Mouse (Mus musculus) liver, embryonic 14.5 days (tissue): ENCODE results near the gene Kat2b. TPM values are rescaled to one million over a fixed set of nuclear protein-coding genes. Genes with fewer than 3 reads are reported as not detected.
"Not testable (repeated sequence)": the region's sequence is repeated elsewhere in the genome, so short reads cannot be mapped to it uniquely, and the experiment has no call there.

Experiments used
- ATAC-seq: fragments of 200-750 bp; cut with Nextera tagmentation; 2 replicates; pipeline ENCODE4 v1.8.0; 2017; ENCODE audit warnings: moderate number of reproducible peaks, mild to moderate bottlenecking, moderate library complexity; ENCODE audit not compliant: insufficient read depth
- DNase-seq, 3 experiments: peaks; one replicate each; pipeline ENCODE4 v3.0.0-alpha.2; 2012 to 2013; ENCODE audit warnings: low read depth in 3 of 3, low spot score in 3 of 3
- H3K27ac ChIP-seq: fragments of 300-500 bp; sonication (generic); 2 replicates; pipeline ENCODE4 v1.5.1; 2014; ENCODE audit warnings: moderate library complexity, mild to moderate bottlenecking, control low read depth, inconsistent platforms
- H3K27me3 ChIP-seq: fragments of 300-500 bp; sonication (generic); 2 replicates; pipeline ENCODE4 v1.6.1; 2014; ENCODE audit warnings: mild to moderate bottlenecking, low read length, moderate library complexity; ENCODE audit not compliant: control insufficient read depth, insufficient read depth
- H3K36me3 ChIP-seq: fragments of 300-500 bp; sonication (generic); replicated peaks from 2 replicates; pipeline ENCODE4 v1.6.1; 2014; ENCODE audit warnings: low read depth; ENCODE audit not compliant: control insufficient read depth, insufficient read depth
- H3K4me1 ChIP-seq, 2 experiments: fragments of 200-500 bp in 1 of 2; fragments of 300-500 bp in 1 of 2; sonication (generic) in 1 of 2; replicated peaks; 2 replicates each; pipeline ENCODE4 v1.6.1; 2012 to 2014; ENCODE audit warnings: antibody characterized with exemption in 1 of 2, inconsistent platforms in 1 of 2, low read length in 1 of 2; ENCODE audit not compliant: control insufficient read depth in 2 of 2, insufficient read depth in 2 of 2
- H3K4me2 ChIP-seq: fragments of 300-500 bp; sonication (generic); 2 replicates; pipeline ENCODE4 v1.6.1; 2014; ENCODE audit warnings: low read depth, mild to moderate bottlenecking, control low read depth, moderate library complexity
- H3K4me3 ChIP-seq, 2 experiments: fragments of 200-500 bp in 1 of 2; fragments of 300-500 bp in 1 of 2; sonication (generic) in 1 of 2; 2 replicates each; pipeline ENCODE4 v1.5.1; 2012 to 2014; ENCODE audit warnings: low read depth in 2 of 2, low read length in 2 of 2, mild to moderate bottlenecking in 2 of 2, control low read depth in 1 of 2, inconsistent platforms in 1 of 2, moderate library complexity in 1 of 2; ENCODE audit not compliant: insufficient read depth in 1 of 2
- H3K9ac ChIP-seq: fragments of 300-500 bp; sonication (generic); replicated peaks from 2 replicates; pipeline ENCODE4 v1.6.1; 2014; ENCODE audit warnings: mild to moderate bottlenecking, control low read depth, moderate library complexity
- H3K9me3 ChIP-seq: fragments of 300-500 bp; sonication (generic); 2 replicates; pipeline ENCODE4 v1.6.1; 2016; ENCODE audit warnings: low read length, mixed read lengths; ENCODE audit not compliant: control insufficient read depth
- CTCF ChIP-seq: IDR thresholded peaks from 2 replicates; pipeline ENCODE4 v1.5.1; 2016; ENCODE audit warnings: antibody characterized with exemption, low read depth, control low read depth
- EP300 ChIP-seq: IDR thresholded peaks from 2 replicates; pipeline ENCODE4 v1.6.1; 2016; ENCODE audit warnings: antibody characterized with exemption, low read depth
- WGBS: fragments of 180-500 bp; shearing (Covaris S2); extraction: QIAGEN DNeasy Blood & Tissue Kit; methylation state at CpG from one replicate; pipeline ENCODE4 v1.1.7; 2014; ENCODE audit not compliant: insufficient replicate concordance; 5-methylcytosine and 5-hydroxymethylcytosine counted together
- polyA plus RNA-seq, 2 experiments: library from polyadenylated mRNA; depleted of rRNA in 1 of 2; stranded (reverse) in 1 of 2; unstranded in 1 of 2; fragments of >200 nt; fragmentation: Nextera tagmentation in 1 of 2; extraction: Ambion mirVana in 1 of 2; gene quantifications; 2 replicates each; pipeline versions ENCODE4 v1.2.1 to v1.2.3; 2012 to 2014

The Kat2b gene
- polyA plus RNA-seq, 2 experiments = 6.0 to 7.5 TPM

DNA sequence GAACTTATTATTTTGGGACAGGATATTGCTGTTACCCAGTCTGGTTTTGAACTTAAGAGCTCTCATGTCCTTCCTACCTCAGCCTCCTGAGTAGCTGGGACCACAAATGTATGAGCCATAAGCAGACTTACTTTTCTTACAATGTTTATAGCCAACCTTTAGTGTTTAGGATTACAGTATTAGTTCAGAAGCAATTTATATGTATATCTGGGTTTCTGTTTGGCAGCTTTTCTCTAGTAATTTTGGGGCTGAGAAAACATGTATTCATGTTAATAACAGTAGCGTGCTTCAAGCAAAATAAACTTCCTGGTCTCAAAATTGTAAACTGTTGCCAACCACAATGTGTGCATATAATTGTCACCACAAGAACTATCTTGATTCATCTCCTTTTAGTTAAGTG is 121.7 kb downstream of the Kat2b start:
- Histone ChIP-seq H3K27ac (peak overlapping the region; percentile 83), H3K4me2 (peak overlapping the region; percentile 74), H3K27me3 (no peaks in the 10 kb centered on the region), H3K4me3 (peak overlapping the region; percentile 84 to 87), H3K4me1 (peaks cover 8 to 9% of the 10 kb centered on the region in 2 experiments; a peak in 3 of 4 replicates), H3K9me3 (no peaks in the 10 kb centered on the region), H3K36me3 (peaks cover 36% of the 10 kb centered on the region), H3K9ac (peak overlapping the region; percentile 93)
- TF ChIP-seq CTCF (no peak), EP300 (no peak)
- ATAC-seq (no peak), DNase-seq (no peak)
- WGBS = 2% methylated on average over 1 of the region's 1 CpGs

DNA sequence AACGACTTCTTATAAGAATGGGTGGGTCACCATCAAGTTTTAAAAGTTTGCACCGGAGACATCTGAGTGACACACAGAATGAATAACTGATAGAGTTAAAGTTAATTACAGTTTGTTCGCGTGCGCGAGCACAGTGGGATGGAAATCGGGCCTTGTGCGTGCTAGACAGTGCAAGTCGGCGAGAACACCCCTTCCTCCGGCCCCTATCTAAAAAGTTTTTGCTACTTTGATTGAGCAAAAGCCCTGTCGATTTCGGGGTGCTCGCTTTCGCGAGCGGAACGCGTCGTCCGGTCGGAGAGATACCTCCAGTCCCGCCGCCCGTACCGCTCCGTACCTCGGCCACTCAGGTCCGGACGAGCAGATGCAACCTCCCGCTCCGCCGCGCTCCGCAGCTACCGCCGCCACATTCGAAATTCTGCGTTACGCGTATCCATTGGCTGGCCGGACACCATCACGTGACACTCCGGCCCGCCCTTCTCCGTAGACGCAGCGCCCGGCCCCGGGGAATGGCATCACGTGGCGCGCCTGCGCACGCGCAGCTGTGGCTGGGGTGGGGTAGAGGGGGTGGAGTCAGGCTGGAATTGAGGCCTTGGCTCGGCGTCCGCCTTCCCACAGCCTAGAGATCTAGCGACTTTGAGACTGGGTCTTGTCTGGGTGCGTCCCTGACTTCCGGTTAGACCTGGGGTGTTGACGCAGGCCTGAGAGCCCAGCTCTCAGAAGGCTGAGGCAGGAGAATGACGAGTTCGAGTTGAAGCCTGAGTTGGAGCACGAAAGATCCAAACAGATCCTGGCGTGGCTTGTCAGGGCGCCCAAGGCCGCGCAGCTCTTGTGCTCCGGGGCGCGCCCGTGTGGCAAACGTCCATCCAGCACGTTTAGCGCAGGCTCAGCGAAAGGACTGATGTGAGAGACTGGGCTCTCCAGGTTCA is 122.5 kb downstream of the Kat2b start, which contains the start of gene Sgo1:
Gene Sgo1 (minus strand): TSS at position 457 of the 926 bp plus-strand sequence.
- no peaks in the 10 kb centered on the region for H3K9me3 ChIP-seq
- peaks cover 8 to 9% of the 10 kb centered on the region in 2 experiments; a peak in 3 of 4 replicates for H3K4me1 ChIP-seq
- DNase-seq = peak; percentile 93 to 95 (median 93)
- no peaks in the 10 kb centered on the region for H3K27me3 ChIP-seq
- ATAC-seq = peak; percentile 95
- peaks cover 28% of the 10 kb centered on the region for H3K36me3 ChIP-seq
- peak within 1 kb of the TSS; percentile 83 for H3K27ac ChIP-seq
- peak within 1 kb of the TSS; percentile 81 for H3K4me2 ChIP-seq
- under 1% methylated on average over 78 of the region's 78 CpGs for WGBS
- H3K9ac ChIP-seq = peak within 1 kb of the TSS; percentile 93
- TF ChIP-seq EP300 = no peak
- peak; percentile 83 for TF ChIP-seq CTCF
- peak within 1 kb of the TSS; percentile 84 to 87 for H3K4me3 ChIP-seq

DNA sequence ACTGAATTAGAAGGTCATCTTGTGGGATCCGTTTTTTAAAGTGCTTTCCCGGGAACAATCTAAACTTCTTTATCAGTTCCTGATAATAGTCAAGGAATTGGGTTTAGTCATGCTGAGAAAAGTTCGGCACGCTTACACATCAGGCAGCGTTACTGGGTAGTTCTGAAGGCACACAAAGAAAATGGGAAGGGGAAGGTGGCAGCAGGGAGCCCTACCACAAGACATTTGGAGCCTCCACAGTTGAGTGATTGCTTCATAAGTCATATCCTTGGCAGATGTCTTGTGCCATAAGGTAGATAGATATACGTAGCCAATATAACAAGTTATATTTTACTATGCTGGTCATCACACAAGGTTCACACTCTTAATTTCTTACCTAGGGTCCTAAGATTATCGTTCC is 123.3 kb downstream of the Kat2b start:
- no peak for TF ChIP-seq EP300
- TF ChIP-seq CTCF = no peak
- 11% methylated on average over 7 of the region's 7 CpGs for whole genome bisulfite sequencing
- DNase-seq (peak in 1 of 3 experiments; percentile 33), ATAC-seq (no peak)
- H3K36me3 ChIP-seq = peaks cover 20% of the 10 kb centered on the region
- H3K9ac ChIP-seq = peak overlapping the region; percentile 83
- H3K4me3 ChIP-seq = peak overlapping the region; percentile 78 to 87
- peaks cover 8 to 9% of the 10 kb centered on the region in 2 experiments; a peak in 3 of 4 replicates for H3K4me1 ChIP-seq
- H3K27ac ChIP-seq = peak overlapping the region; percentile 77
- H3K27me3 ChIP-seq = no peaks in the 10 kb centered on the region
- no peaks in the 10 kb centered on the region for H3K9me3 ChIP-seq
- H3K4me2 ChIP-seq = peak overlapping the region; percentile 81

DNA sequence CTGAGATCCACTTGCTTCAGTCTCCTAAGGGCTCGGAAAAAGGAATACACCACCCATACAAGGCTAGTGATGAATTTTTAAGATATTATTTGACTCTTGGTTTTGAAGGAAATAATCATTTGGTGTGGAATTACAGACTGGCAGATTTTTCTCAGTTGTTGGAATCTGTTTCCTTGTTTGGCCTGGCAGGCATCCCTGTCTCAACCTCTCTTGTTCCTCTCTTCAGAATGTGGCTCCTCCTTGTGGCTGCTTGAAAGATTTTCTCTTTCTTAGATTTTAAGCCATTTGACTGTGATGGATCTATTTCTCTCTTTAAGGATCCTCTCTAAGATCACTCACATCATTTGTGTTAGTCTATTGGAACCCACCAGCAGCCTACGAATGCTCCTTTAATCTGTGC is 127.4 kb downstream of the Kat2b start:
- Histone ChIP-seq H3K4me2 (no peak overlapping the region), H3K36me3 (no peaks in the 10 kb centered on the region), H3K4me1 (peaks cover 3% of the 10 kb centered on the region in 2 experiments; a peak in 2 of 4 replicates), H3K9me3 (no peaks in the 10 kb centered on the region), H3K27ac (no peak overlapping the region), H3K4me3 (no peak overlapping the region), H3K27me3 (no peaks in the 10 kb centered on the region), H3K9ac (no peak overlapping the region)
- DNase-seq = no peak
- no peak for ATAC-seq
- WGBS = 64% methylated on average over 2 of the region's 2 CpGs
- TF ChIP-seq CTCF = peak; percentile 27; the same call in 1 of the 2 replicates
- TF ChIP-seq EP300 = no peak

GRCm38 (mm10) chr17:53697521-53697920 is 130.9 kb downstream of the Kat2b start:
- not testable (repeated sequence) for H3K36me3 ChIP-seq, ATAC-seq, H3K4me2 ChIP-seq, H3K27me3 ChIP-seq, H3K9ac ChIP-seq, H3K4me1 ChIP-seq, H3K9me3 ChIP-seq, H3K4me3 ChIP-seq, H3K27ac ChIP-seq, DNase-seq
- 80% methylated on average over 8 of the region's 8 CpGs for WGBS
